Comparison of ENCODE assay signal across 16 mouse cellular contexts in the genomic region with DNA sequence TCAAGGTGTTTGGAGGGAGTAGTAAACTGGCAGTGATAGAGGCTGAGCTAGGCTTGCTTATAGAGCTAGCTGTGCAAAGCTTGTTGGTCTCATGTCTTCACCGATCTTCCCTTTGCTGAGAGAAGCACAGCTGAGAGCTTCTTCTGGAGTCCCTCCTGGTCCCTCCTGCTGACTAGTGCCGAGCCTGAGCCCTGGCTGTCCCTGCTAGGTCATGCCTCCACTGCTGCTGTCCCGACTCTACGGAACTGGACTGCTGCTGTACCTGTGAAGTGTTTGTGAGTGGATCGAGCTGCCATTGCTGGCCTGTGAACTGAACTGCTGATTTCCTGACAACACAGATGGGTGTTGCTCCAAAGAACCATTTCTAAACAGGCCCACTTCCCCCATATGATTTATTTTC.
"Had no signal": no experiment of that assay in that cellular context is flagged by ENCODE, and none has a peak within 500 bp of the region (broad histone marks: within the 10 kb centered on the region; RNA-seq: fewer than 3 reads in every experiment).

No protein-coding gene starts in this region.

- H3K4me1 ChIP-seq: neural tube, embryonic 13.5 days; neural tube, embryonic 15.5 days; stomach, embryonic 15.5 days had no signal

- H3K36me3 ChIP-seq: neural tube, embryonic 13.5 days; neural tube, embryonic 15.5 days; stomach, embryonic 15.5 days had no signal

- H3K4me3 ChIP-seq: neural tube, embryonic 13.5 days; neural tube, embryonic 15.5 days; stomach, embryonic 15.5 days had no signal

- H3K4me2 ChIP-seq: neural tube, embryonic 13.5 days; neural tube, embryonic 15.5 days; stomach, embryonic 15.5 days had no signal

- H3K9me3 ChIP-seq: neural tube, embryonic 13.5 days; neural tube, embryonic 15.5 days; stomach, embryonic 15.5 days had no signal

- H3K27me3 ChIP-seq: neural tube, embryonic 13.5 days; neural tube, embryonic 15.5 days; stomach, embryonic 15.5 days had no signal

- H3K9ac ChIP-seq: neural tube, embryonic 13.5 days; neural tube, embryonic 15.5 days; stomach, embryonic 15.5 days had no signal

- H3K27ac ChIP-seq: neural tube, embryonic 13.5 days; neural tube, embryonic 15.5 days; stomach, embryonic 15.5 days; stomach, postnatal 0 days had no signal

- DNase-seq: retina, postnatal 1 day; right cerebral cortex, adult 18-20 months; right cerebral cortex, postnatal 14 days; right cerebral cortex, postnatal 25 days; right cerebral cortex, postnatal 4 days; spleen, adult 18-20 months; thymus, adult 18-20 months; thymus, adult 2 months; thymus, postnatal 14 days; thymus, postnatal 25 days; thymus, postnatal 36 days; thymus, postnatal 4 days had no signal
